Mouse (Mus musculus) erythroblast, embryonic 14.5 days (primary cell): Measurements from ENCODE around the gene Slc4a11.

Source experiments
- GATA1 ChIP-seq: IDR thresholded peaks from 2 replicates; pipeline ENCODE4 v1.6.1; 2012; ENCODE audit warnings: low read length, inconsistent platforms, mixed read lengths
- TAL1 ChIP-seq: IDR thresholded peaks from 3 replicates; pipeline ENCODE4 v1.6.1; 2012; ENCODE audit warnings: low read length, inconsistent platforms, mixed read lengths

GRCm38 (mm10) chr2:130642197-130642660 lies 55.1 kb downstream of the Slc4a11 start:
- TF ChIP-seq GATA1 (no peak), TAL1 (no peak)
